Mouse (Mus musculus) heart, adult 2 months (tissue): ENCODE measurements around the gene Stra8. TPM values are rescaled to one million over a fixed set of nuclear protein-coding genes. Genes with fewer than 3 reads are reported as not detected.

ENCODE experiments used
- DNase-seq, 2 experiments: peaks; one replicate each; pipeline ENCODE4 v3.0.0; 2021
- H3K27ac ChIP-seq: fragments of 200-600 bp; 2 replicates; pipeline ENCODE4 v1.8.1; 2022
- H3K27me3 ChIP-seq: fragments of 200-500 bp; 2 replicates; pipeline ENCODE4 v1.6.1; 2012; ENCODE audit warnings: mild to moderate bottlenecking, low read length, inconsistent platforms, mixed read lengths; ENCODE audit not compliant: control insufficient read depth, insufficient read depth
- H3K36me3 ChIP-seq: fragments of 200-500 bp; 2 replicates; pipeline ENCODE4 v1.6.1; 2012; ENCODE audit warnings: low read length, inconsistent platforms; ENCODE audit not compliant: control insufficient read depth, insufficient read depth
- H3K4me1 ChIP-seq: fragments of 200-500 bp; 2 replicates; pipeline ENCODE4 v1.6.1; 2011; ENCODE audit warnings: low read length; ENCODE audit not compliant: control insufficient read depth, insufficient read depth
- H3K4me3 ChIP-seq: fragments of 200-600 bp; 2 replicates; pipeline ENCODE4 v1.8.1; 2022
- H3K79me2 ChIP-seq: fragments of 200-500 bp; replicated peaks from 2 replicates; pipeline ENCODE4 v1.6.1; 2012; ENCODE audit warnings: mild to moderate bottlenecking, inconsistent platforms, low read length, moderate library complexity, mixed read lengths; ENCODE audit not compliant: control insufficient read depth, insufficient read depth
- H3K9ac ChIP-seq: fragments of 200-500 bp; 2 replicates; pipeline ENCODE4 v1.6.1; 2012; ENCODE audit warnings: low read depth, mild to moderate bottlenecking, control low read depth, inconsistent platforms, low read length, mixed read lengths
- CTCF ChIP-seq: fragments of 200-600 bp; IDR thresholded peaks from 2 replicates; pipeline ENCODE4 v1.8.1; 2022; ENCODE audit warnings: antibody characterized with exemption, mild to moderate bottlenecking, moderate library complexity
- EP300 ChIP-seq: fragments of 200-500 bp; IDR thresholded peaks from 2 replicates; pipeline ENCODE4 v1.6.1; 2011; ENCODE audit warnings: low read depth, low read length, control low read depth; ENCODE audit not compliant: insufficient read depth
- POLR2A ChIP-seq: fragments of 200-500 bp; IDR thresholded peaks from 2 replicates; pipeline ENCODE4 v1.6.1; 2011; ENCODE audit warnings: mild to moderate bottlenecking, low read depth, low read length, control low read depth; ENCODE audit not compliant: insufficient read depth
- WGBS: fragments of 180-500 bp; shearing (Covaris S2); methylation state at CpG from one replicate; pipeline ENCODE4 v1.1.7; 2018; 5-methylcytosine and 5-hydroxymethylcytosine counted together
- intact Hi-C: fragments of 180-260 bp; cut with DNase I; formaldehyde crosslinking; loops from one replicate; pipeline ENCODE4 v1.15.1; 2025
- long read RNA-seq: library from polyadenylated mRNA; stranded (forward); transcript quantifications from one replicate; pipeline ENCODE4 v2.0.0, GENCODE M21; 2021
- polyA plus RNA-seq: library from polyadenylated mRNA; depleted of rRNA; stranded (reverse); fragments of >200 nt; gene quantifications from 2 replicates; pipeline ENCODE4 v1.2.3, GENCODE M21; 2012; rRNA removed
- total RNA-seq, 2 experiments: library from RNA; stranded (reverse); gene quantifications; 2 replicates each; pipeline ENCODE4 v1.2.3; 2021

The Stra8 gene
- not detected for total RNA-seq
- polyA plus RNA-seq = not detected in 2 replicates
- long read RNA-seq = 0 reads

DNA sequence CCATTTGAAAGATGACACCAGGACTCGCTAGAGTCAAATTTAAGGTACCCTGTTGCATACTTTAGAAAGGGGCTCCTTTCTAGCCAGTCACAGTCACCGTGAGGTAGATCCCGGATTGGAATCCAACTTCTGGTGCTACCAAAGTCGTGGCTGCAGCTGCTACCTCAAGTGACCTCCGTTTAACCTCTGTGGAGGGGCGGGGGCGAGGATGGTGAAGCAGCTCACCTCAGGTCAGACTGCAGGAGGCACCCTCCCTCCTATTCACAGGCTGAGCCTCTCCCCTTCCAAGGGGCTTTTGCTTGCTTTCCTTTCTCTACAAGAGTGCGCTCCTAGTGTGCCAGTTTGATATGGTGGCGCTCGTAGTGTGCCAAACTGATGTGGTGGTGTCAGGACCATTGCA, at the start of gene Stra8:
TSS of gene Stra8 (plus strand) at position 208 of the 400 bp plus-strand sequence.
- H3K4me3 ChIP-seq = no peak within 1 kb of the TSS
- no peaks in the 10 kb centered on the region for H3K79me2 ChIP-seq
- intact Hi-C loops = no loop called here
- H3K27ac ChIP-seq = no peak within 1 kb of the TSS
- no peaks in the 10 kb centered on the region for H3K36me3 ChIP-seq
- TF ChIP-seq EP300 = no peak
- no peak for TF ChIP-seq CTCF
- no peak for TF ChIP-seq POLR2A
- no peaks in the 10 kb centered on the region for H3K4me1 ChIP-seq
- H3K27me3 ChIP-seq = no peaks in the 10 kb centered on the region
- no peak for DNase-seq
- no peak within 1 kb of the TSS for H3K9ac ChIP-seq
- WGBS = 65% methylated on average over 10 of the region's 10 CpGs

DNA sequence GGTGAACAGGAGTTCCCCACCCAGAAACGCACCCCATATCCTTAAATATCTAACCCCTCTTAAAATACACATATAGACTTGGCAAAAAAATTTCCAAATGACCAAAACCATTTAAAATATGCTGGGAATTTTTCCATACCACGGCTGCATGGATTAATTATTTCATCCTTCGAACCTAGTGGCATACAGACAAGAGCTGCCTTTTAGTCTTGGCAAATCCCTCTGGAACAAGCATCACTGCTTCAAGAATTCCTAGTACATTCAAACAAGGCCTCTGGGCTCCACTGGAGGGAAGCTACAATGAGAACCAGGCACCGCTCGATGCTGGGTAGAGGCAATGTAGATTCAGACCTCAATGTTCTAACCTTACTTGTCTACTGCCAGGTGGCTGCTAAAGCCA, 49.2 kb upstream of the Stra8 start:
- Histone ChIP-seq H3K36me3 (peaks cover 17% of the 10 kb centered on the region), H3K27ac (peak overlapping the region; percentile 36; the same call in 1 of the 2 replicates), H3K9ac (no peak overlapping the region), H3K27me3 (no peaks in the 10 kb centered on the region), H3K79me2 (no peaks in the 10 kb centered on the region), H3K4me1 (peaks cover 46% of the 10 kb centered on the region), H3K4me3 (no peak overlapping the region)
- TF ChIP-seq EP300 (no peak), CTCF (no peak), POLR2A (no peak)
- DNase-seq = no peak
- intact Hi-C loops = no loop called here
- 68% methylated on average over 5 of the region's 5 CpGs for WGBS

DNA sequence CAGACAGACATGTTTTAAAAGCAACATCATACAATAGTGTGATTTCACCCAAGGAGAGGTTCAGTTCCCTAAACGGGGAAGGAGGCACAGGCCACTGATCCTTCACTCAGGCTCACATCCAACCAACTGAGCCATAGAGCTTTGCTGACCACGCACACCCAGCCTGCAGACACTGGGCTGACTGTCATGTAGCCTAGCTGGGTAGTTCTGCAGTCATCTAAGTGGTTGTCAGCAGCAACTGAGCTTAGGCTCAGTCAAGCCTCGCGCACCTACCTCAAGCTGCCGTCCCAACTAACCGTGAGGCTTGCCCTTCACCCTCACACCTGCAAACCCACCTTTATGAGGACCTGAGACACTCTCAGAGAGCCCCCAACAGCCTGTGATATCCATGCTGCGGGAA, 48.0 kb upstream of the Stra8 start:
- H3K4me3 ChIP-seq = no peak overlapping the region
- WGBS = 86% methylated on average over 7 of the region's 7 CpGs
- TF ChIP-seq POLR2A (peak; percentile 47), CTCF (no peak), EP300 (no peak)
- H3K4me1 ChIP-seq = peaks cover 51% of the 10 kb centered on the region
- H3K27me3 ChIP-seq = no peaks in the 10 kb centered on the region
- H3K9ac ChIP-seq = no peak overlapping the region
- intact Hi-C loops = no loop called here
- DNase-seq = no peak
- peak overlapping the region; percentile 99 for H3K27ac ChIP-seq
- H3K79me2 ChIP-seq = no peaks in the 10 kb centered on the region
- peaks cover 17% of the 10 kb centered on the region for H3K36me3 ChIP-seq

DNA sequence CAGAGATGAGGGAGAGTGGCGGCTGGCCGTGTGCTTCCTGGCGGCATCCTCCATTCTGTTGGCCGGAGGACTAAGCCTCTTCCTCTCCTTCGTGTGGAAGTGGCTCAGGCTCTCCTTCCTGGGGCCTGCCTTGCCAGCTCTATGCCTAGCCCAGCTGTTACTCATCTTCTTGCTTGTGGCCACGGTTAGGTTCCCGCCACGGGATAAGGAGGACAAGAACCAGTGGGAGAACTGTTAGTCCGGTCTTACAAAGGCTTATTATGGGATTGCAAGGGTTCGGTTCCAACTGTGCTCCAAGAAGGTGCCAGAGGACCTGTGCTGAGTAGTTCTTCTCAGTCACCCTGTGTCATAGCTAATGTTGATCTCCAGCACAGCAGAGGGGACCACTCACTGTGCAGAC, 47.1 kb upstream of the Stra8 start:
- Histone ChIP-seq H3K79me2 (no peaks in the 10 kb centered on the region), H3K27me3 (no peaks in the 10 kb centered on the region), H3K4me1 (peaks cover 50% of the 10 kb centered on the region), H3K27ac (peak overlapping the region; percentile 99), H3K9ac (peak overlapping the region; percentile 13; the same call in 1 of the 2 replicates), H3K36me3 (peaks cover 17% of the 10 kb centered on the region), H3K4me3 (no peak overlapping the region)
- intact Hi-C loops = no loop called here
- no peak for DNase-seq
- TF ChIP-seq POLR2A (no peak), CTCF (no peak), EP300 (no peak)
- 44% methylated on average over 10 of the region's 10 CpGs for WGBS

DNA sequence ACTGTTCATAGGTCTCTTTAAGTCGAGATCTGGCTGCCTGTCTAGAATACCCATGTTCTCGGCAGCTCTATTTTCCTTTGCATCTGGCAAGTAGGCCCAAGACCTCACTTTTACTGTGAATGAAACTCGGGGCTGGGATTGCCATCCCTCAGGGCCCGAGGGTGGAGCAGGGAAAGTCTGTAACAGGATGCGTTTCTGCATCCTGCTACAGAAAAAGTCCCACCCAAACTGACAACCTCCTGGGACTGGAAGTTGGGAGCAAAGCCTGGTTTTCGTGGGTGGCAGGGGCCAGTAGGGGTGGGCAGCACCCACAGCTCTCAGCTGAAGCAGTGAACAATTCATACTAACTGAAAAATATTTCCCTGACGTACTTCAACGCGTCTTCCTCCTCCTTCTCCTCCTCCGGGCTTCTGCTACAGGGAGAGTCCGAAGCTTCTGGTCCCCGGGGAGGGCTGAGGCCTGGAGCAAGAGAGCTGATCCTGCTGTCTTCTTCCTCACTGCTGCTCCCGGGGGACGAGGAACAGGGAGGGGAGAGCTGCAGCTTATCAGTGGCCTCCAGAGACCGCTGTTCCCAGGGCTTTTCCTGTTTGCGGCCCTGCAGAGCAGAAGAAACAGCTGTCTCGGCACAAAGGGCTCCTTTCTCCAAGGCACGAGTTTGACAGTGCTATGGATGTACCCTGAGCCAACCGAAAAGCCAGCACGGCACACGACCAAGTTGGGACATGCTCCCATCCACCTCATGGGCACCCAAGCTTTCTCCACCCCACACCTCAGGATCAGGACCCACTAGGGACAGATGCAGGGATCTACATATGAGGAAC, 45.7 kb upstream of the Stra8 start:
- Histone ChIP-seq H3K4me3 (peak overlapping the region; percentile 31), H3K9ac (peak overlapping the region; percentile 57), H3K4me1 (peaks cover 46% of the 10 kb centered on the region), H3K27ac (peak overlapping the region; percentile 99), H3K79me2 (no peaks in the 10 kb centered on the region), H3K36me3 (peaks cover 14% of the 10 kb centered on the region), H3K27me3 (no peaks in the 10 kb centered on the region)
- DNase-seq = peak; percentile 84 to 91
- 26% methylated on average over 21 of the region's 21 CpGs for WGBS
- TF ChIP-seq CTCF (peak; percentile 39), EP300 (peak; percentile 96), POLR2A (peak; percentile 82)
- intact Hi-C loops = loop anchor here (1.0 kb wide), 1 partner anchor 8 kb away; no protein-coding TSS in a partner anchor

DNA sequence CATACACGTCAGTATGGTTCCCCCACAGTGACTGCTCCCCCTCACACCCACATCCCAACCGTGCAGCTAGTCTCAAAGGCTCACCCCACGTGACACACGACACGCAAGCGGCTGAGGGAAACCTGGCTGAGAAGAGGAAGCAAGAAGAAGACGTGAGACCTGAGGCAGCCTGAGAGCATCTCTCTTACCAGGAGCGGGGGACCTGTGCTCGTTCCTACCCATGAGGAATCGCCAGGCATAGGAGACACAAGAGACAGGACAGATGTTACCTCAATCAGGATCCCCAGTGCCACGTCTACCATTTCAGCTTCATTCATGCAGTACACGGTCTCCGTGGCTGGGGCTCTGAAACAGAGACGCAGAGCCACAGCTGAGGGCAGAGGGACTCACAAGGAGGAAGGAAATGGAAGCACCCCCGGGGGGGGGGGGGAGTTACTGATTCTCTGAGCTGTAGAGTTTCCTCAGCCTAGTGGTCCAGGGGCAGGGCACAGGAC, 44.6 kb upstream of the Stra8 start:
- no peaks in the 10 kb centered on the region for H3K79me2 ChIP-seq
- H3K9ac ChIP-seq = peak overlapping the region; percentile 57
- peak; percentile 68 to 74 for DNase-seq
- TF ChIP-seq EP300 (no peak), CTCF (no peak), POLR2A (peak; percentile 52; the same call in 1 of the 2 replicates)
- peaks cover 9% of the 10 kb centered on the region for H3K36me3 ChIP-seq
- H3K27me3 ChIP-seq = no peaks in the 10 kb centered on the region
- peak overlapping the region; percentile 31 for H3K4me3 ChIP-seq
- H3K4me1 ChIP-seq = peaks cover 39% of the 10 kb centered on the region
- WGBS = 44% methylated on average over 15 of the region's 15 CpGs
- intact Hi-C loops = loop anchor here (5.0 kb wide), 1 partner anchor 263 kb away; no protein-coding TSS in a partner anchor
- peak overlapping the region; percentile 99 for H3K27ac ChIP-seq
